Mouse (Mus musculus): ENCODE results near the gene Lclat1.
"Not testable (repeated sequence)": the region's sequence is repeated elsewhere in the genome, so short reads cannot be mapped to it uniquely, and the experiment has no call there.

DNA sequence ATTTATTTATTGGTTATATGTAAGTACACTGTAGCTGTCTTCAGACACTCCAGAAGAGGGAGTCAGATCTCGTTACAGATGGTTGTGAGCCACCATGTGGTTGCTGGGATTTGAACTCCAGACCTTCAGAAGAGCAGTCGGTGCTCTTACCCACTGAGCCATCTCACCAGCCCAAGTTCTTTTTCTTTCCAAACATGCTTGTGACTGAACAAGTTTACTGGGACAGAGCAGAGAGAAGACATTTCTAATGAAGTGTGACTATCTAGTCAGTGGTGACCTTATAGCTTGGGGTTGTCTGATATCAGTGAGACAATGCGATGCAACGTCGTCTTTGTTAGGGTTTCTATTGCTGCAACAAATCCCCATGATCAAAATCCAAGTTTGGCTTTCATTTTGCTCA is 151.5 kb downstream of the Lclat1 start:
- not testable (repeated sequence) for TF ChIP-seq CTCF (IDR thresholded peaks at IDR 0.05; ENCODE audit: control insufficient read depth, insufficient read depth, low read length); POLR2A (IDR thresholded peaks at IDR 0.05; ENCODE audit: borderline replicate concordance, control insufficient read depth, low read depth, low read length)

Data from bone marrow, adult 2 months (tissue).